Mouse (Mus musculus): ENCODE measurements around the gene Zhx3. TPM values are rescaled to one million over a fixed set of nuclear protein-coding genes. Genes with fewer than 3 reads are reported as not detected.

The Zhx3 gene
- polyA plus RNA-seq, 1 experiment from 2014 or later, result 7.6 TPM

DNA sequence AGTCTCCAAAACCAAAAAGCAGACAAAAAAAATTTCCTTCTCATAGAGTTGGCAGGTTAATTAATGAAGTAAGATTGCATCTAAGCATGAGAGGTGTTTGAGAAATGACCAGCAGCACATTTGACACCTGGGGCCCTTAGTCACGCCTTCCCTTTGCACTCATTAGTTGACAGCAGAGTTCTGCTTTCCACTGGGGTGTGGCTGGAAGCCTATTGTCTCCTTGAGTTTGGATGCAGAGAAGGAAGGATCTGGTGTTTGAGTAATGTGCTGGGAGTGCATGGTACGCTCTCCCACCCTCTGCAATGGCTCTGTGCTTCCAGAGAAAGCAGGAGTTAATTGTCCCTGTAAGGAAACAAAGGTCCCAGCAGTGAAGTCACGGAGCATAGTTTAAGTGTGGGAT lies 136.3 kb downstream of the Zhx3 start:
- 96% methylated on average over 3 of the region's 3 CpGs for WGBS
- no peak overlapping the region for H3K4me3 ChIP-seq
- H3K27ac ChIP-seq, result no peak overlapping the region
- peaks cover 85% of the 10 kb centered on the region for H3K36me3 ChIP-seq
- no peaks in the 10 kb centered on the region for H3K9me3 ChIP-seq (replicated peaks)
- DNase-seq (ENCODE audit: low spot score), result no peak
- peaks cover 55% of the 10 kb centered on the region for H3K4me1 ChIP-seq
- H3K27me3 ChIP-seq (ENCODE audit: low read depth, poor library complexity, severe bottlenecking), result no peaks in the 10 kb centered on the region

DNA sequence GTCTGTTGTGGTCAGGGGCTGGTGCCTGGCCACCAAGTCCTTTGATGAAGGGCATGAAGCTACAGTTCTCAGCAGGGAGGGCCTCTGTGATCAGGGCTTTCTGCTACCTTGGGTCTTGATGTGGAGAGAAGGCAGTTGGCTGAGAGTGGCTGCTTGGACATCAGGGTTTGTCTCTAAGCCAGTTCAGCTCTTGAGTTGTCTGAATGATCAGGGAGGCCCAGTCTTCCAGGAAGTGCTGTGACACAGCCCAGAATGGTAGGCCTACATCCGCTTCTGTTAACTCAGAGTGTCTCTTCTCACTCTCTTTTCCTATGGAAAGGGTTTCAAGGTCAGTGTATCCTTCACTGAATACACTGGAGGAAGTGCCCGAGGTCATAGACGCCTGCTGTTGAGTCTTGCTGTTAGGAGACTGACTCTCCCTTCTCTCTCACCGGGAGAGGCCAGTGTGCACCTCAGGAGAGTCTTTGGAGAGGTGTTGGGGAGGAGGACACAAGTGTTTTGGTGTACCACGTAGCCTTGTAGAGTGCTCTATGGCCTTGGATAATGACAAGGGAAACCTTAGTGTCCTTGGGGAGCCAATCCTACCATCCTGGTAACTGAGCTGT lies 137.0 kb downstream of the Zhx3 start:
- H3K27me3 ChIP-seq (ENCODE audit: low read depth, poor library complexity, severe bottlenecking), result no peaks in the 10 kb centered on the region
- peaks cover 54% of the 10 kb centered on the region for H3K4me1 ChIP-seq
- peaks cover 78% of the 10 kb centered on the region for H3K36me3 ChIP-seq
- WGBS, result 89% methylated on average over 5 of the region's 5 CpGs
- no peak overlapping the region for H3K27ac ChIP-seq
- no peak overlapping the region for H3K4me3 ChIP-seq
- DNase-seq (ENCODE audit: low spot score), result no peak
- H3K9me3 ChIP-seq (replicated peaks), result no peaks in the 10 kb centered on the region

DNA sequence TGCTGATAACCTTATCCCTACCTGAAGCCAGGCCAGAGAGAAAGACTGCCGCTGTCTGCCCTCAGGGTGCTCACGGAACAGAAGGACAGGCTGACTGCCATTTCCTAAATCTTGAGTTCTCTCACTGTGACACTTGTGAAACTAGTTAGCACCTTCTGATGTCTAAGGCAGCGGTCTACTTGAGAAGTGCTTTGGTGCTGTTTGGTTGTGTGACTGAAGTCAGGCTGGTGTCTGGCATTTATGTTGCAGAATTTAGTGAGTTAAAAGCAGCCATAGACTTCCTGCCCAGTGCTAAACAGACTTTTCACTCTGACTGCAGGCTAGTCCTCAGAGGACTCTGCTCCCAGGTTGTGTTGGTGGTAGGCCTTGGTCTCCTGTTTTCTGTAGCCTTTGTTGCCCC lies 138.5 kb downstream of the Zhx3 start:
- peaks cover 65% of the 10 kb centered on the region for H3K36me3 ChIP-seq
- H3K4me3 ChIP-seq, result peak overlapping the region; percentile 91; the same call in 1 of the 2 replicates
- no peaks in the 10 kb centered on the region for H3K27me3 ChIP-seq (ENCODE audit: low read depth, poor library complexity, severe bottlenecking)
- H3K4me1 ChIP-seq, result peaks cover 58% of the 10 kb centered on the region
- no peaks in the 10 kb centered on the region for H3K9me3 ChIP-seq (replicated peaks)
- no peak overlapping the region for H3K27ac ChIP-seq
- WGBS, result 83% methylated on average over 3 of the region's 3 CpGs
- no peak for DNase-seq (ENCODE audit: low spot score)

DNA sequence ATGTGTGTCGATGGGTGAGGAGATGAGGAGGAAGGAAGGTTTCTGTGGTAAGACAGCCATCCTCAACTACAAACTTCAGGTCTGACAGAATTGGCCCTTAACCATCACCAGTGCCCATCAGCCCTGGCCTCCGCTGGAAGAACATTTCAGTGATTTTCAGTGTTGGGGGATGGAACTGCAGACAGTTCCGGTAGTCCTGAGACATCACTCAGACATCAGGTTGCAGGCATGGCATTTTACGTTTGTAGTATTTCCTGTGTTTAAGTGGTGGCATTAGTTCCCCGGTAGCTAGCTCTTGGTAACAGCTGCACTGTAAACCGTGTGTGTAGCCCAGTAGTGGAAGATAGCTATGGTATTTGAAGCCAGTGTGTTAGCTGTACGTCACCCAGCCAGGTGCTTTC lies 139.7 kb downstream of the Zhx3 start:
- Histone ChIP-seq H3K4me1 (peaks cover 49% of the 10 kb centered on the region), H3K36me3 (peaks cover 53% of the 10 kb centered on the region), H3K27me3 (ENCODE audit: low read depth, poor library complexity, severe bottlenecking) (no peaks in the 10 kb centered on the region), H3K27ac (peak overlapping the region; percentile 54), H3K4me3 (peak overlapping the region; percentile 91), H3K9me3 (replicated peaks) (no peaks in the 10 kb centered on the region)
- DNase-seq (ENCODE audit: low spot score), result no peak
- WGBS, result 60% methylated on average over 7 of the region's 7 CpGs

DNA sequence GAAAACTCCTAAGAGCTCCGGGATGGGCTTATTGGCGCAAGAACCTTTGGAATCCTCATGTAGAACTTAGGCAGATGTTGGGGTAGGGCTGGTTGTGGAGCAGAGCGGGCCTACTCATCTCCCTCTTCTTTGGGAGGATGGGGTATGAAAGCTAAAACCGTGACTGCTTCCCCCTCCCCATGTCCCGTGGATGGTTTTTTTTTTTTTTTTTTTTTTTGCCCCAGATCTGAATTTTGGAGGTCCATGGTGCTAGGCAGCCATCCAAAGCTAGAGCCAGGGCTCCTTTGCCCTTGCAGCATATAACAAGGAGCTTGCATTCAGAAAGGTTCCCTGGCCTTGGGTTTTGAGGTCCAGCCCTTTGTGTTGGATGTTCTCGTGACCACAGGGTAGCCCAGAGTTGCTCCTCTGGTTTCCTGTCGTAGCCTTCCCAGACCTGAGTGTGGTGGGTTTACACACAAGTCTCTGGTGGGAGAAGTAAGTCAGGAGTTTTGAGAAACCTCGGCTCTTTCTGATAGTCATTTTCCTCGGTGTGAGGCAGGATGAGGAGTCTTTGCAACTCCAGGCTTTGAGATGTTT lies 140.3 kb downstream of the Zhx3 start:
- peak overlapping the region; percentile 91 for H3K4me3 ChIP-seq
- H3K27ac ChIP-seq, result peak overlapping the region; percentile 100
- peaks cover 48% of the 10 kb centered on the region for H3K4me1 ChIP-seq
- peaks cover 46% of the 10 kb centered on the region for H3K36me3 ChIP-seq
- no peaks in the 10 kb centered on the region for H3K27me3 ChIP-seq (ENCODE audit: low read depth, poor library complexity, severe bottlenecking)
- H3K9me3 ChIP-seq (replicated peaks), result no peaks in the 10 kb centered on the region
- no peak for DNase-seq (ENCODE audit: low spot score)
- 53% methylated on average over 8 of the region's 9 CpGs for WGBS

DNA sequence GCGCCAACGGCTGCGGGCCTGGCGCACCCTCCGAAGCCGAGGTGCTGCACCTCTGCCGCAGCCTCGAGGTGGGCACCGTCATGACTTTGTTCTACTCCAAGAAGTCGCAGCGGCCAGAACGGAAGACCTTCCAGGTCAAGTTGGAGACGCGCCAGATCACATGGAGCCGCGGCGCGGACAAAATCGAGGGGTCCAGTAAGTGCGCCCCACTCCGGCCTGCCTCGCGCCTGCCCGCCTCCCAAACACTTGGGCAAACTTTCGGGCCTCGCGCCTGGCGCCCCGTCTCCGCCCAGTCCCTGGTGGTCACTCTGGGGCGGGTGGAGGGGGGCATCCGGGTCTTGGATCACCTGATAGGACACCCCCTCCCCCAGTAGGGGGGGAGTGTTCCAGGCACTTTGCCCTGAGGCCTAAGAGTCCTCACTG lies 140.9 kb downstream of the Zhx3 start:
- Histone ChIP-seq H3K36me3 (peaks cover 40% of the 10 kb centered on the region), H3K4me1 (peaks cover 48% of the 10 kb centered on the region), H3K9me3 (replicated peaks) (no peaks in the 10 kb centered on the region), H3K27me3 (ENCODE audit: low read depth, poor library complexity, severe bottlenecking) (no peaks in the 10 kb centered on the region), H3K4me3 (peak overlapping the region; percentile 91), H3K27ac (peak overlapping the region; percentile 100)
- DNase-seq (ENCODE audit: low spot score), result peak; percentile 78
- under 1% methylated on average over 32 of the region's 32 CpGs for WGBS

DNA sequence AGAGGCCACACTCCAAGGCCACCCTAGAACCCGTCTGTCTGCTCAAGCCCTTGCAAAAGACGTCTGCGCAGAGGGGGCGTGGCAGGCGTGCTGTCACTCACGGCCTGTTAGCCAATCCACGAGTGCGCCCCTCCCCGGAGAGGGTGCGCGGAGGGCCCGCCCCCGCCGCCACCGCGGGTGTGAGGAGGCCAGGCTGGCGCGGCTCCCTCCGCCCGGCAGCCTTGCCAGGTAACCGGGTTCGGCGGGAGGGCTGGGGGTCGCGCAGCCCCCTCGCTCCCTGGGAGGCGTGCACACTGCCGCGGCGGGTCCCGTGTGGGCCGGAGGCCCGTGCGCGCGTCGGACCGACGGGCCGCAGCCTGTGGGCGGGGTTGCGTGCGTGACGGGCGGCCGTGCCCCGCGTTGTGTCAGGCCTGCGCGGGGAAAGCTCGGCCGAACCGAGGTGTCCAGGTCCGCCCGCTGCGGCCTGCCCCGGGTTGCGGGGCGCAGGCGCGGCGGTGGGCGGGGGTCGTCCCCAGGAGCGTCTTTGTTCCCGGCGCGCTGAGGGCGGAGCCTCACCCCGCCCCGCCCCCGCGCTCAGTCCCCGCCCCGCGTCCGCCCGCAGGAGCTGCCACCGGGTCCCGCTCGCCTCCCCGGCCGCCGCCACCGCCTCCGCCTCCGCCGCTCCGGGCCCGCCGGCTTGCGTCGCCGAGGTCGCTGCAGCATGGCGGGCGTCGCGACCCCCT lies 141.5 kb downstream of the Zhx3 start, which contains the start of gene Plcg1:
Plcg1 (plus strand) TSS at position 184 of the 722 bp plus-strand sequence.
- H3K4me1 ChIP-seq, result peaks cover 48% of the 10 kb centered on the region

DNA sequence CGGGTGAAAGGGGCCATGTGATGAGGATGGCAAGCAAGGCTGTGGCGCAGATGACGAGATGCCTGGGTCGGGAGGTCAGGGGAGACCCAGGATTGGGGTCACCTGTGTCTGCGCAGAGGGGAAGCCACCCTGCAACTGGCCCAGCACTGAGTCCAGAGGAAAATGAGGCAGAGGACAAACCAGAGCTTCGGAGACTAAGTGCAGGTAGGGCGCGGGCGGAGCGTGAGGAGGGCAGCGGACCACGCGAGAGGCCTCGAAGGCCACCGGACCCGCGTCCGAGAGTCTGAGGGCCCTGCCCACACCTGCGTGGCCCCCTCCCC lies 142.0 kb downstream of the Zhx3 start:
- DNase-seq (ENCODE audit: low spot score), result no peak
- Histone ChIP-seq H3K27me3 (ENCODE audit: low read depth, poor library complexity, severe bottlenecking) (no peaks in the 10 kb centered on the region), H3K4me3 (peak overlapping the region; percentile 91), H3K36me3 (peaks cover 35% of the 10 kb centered on the region), H3K27ac (peak overlapping the region; percentile 100), H3K4me1 (peaks cover 48% of the 10 kb centered on the region), H3K9me3 (replicated peaks) (no peaks in the 10 kb centered on the region)
- 7% methylated on average over 19 of the region's 19 CpGs for WGBS

More for the DNA sequence above, 141.5 kb downstream of the Zhx3 start, which contains the start of gene Plcg1:
- H3K36me3 ChIP-seq, result peaks cover 37% of the 10 kb centered on the region
- under 1% methylated on average over 91 of the region's 99 CpGs for WGBS
- no peaks in the 10 kb centered on the region for H3K27me3 ChIP-seq (ENCODE audit: low read depth, poor library complexity, severe bottlenecking)
- no peaks in the 10 kb centered on the region for H3K9me3 ChIP-seq (replicated peaks)
- H3K27ac ChIP-seq, result peak within 1 kb of the TSS; percentile 100
- DNase-seq (ENCODE audit: low spot score), result peak; percentile 98
- H3K4me3 ChIP-seq, result peak within 1 kb of the TSS; percentile 91

DNA sequence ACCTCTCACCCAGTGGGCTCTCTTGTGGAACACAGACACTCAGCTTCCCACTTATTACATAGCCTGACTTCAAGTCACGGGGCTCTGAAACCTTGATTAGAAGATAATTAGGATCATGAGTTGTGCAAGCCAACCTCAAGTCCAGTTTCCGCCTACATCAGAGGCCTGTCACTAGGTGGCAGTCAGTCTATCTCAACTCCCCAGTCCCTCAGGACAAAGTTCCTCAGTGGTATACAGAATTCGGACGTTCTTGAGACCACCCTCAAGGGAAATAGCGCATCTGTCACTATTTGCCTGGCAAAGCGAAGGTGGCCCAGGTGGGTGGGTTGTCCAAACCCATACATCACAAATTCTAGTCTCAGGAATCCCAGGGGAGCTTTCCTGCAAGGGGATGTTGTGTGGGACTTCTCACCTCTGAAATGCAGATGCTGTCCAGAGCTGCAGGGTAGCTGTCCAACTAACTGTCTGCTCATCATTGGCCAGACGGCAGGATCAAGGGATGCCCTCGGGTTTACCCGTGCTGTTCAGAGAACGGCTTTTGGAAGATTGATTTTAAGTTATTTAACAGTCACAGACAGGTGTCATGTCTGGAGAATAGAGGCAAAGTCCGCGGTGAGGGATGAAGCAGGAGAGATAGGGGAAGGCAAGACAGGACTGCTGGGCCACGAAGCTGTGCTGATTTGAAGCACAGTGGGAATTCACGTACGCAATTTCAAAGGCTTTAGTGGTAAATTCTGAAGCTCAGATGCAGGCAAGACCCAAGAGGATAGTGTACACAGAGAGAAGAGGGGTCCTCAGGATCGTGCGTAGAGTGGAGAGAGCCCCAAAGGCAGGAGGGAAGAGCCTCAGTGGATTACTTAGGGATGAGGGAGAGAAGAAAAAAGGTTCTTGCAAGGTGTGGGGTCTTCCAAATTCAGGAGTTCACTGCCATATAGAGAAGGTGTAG lies 142.7 kb downstream of the Zhx3 start:
- Histone ChIP-seq H3K27me3 (ENCODE audit: low read depth, poor library complexity, severe bottlenecking) (no peaks in the 10 kb centered on the region), H3K4me3 (peak overlapping the region; percentile 91), H3K4me1 (peaks cover 45% of the 10 kb centered on the region), H3K9me3 (replicated peaks) (no peaks in the 10 kb centered on the region), H3K36me3 (peaks cover 35% of the 10 kb centered on the region), H3K27ac (peak overlapping the region; percentile 100; the same call in 1 of the 2 replicates)
- WGBS, result 30% methylated on average over 17 of the region's 17 CpGs
- no peak for DNase-seq (ENCODE audit: low spot score)

DNA sequence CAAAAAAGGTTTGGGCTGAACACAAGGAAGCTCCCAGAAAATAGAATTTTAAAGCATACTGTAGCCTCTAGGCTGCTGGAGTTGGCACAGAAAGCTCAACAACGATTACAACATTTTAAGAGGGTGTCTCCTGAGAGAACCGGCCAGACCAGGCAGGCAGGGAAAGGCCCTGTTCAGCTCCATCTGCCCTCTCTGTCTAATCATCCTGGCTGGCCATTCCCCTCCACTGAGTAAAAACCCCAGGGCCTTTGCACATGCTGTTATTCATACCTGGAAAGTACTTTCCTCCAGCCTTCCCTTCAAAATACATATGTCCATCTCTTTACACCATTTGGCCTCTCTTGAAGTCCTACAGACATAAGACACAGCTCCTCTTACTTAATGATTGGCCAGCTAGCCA lies 143.4 kb downstream of the Zhx3 start:
- H3K27ac ChIP-seq, result no peak overlapping the region
- no peaks in the 10 kb centered on the region for H3K9me3 ChIP-seq (replicated peaks)
- peaks cover 40% of the 10 kb centered on the region for H3K4me1 ChIP-seq
- H3K4me3 ChIP-seq, result no peak overlapping the region
- 82% methylated on average over 2 of the region's 2 CpGs for WGBS
- no peak for DNase-seq (ENCODE audit: low spot score)
- peaks cover 35% of the 10 kb centered on the region for H3K36me3 ChIP-seq
- no peaks in the 10 kb centered on the region for H3K27me3 ChIP-seq (ENCODE audit: low read depth, poor library complexity, severe bottlenecking)

DNA sequence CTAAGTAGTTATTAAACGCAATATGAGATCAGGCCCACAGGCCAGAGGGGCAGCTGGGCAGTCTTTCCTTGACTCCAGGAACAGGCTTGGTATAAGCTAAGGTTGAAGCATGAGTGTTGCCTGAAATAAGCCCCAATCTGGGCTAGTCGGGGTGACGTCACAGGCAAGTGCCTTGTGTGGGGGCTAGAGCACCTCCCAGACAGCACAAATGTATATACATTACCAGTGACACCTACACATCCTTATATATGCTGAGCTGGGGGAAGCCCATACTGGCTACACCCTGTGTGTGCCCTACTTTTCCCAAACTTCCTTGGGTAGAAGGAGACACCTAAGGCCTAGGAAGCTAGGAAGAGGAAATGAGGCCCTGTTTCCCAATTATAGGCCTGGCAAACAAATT lies 143.8 kb downstream of the Zhx3 start:
- 89% methylated on average over 3 of the region's 3 CpGs for WGBS
- H3K4me1 ChIP-seq, result peaks cover 36% of the 10 kb centered on the region
- H3K9me3 ChIP-seq (replicated peaks), result no peaks in the 10 kb centered on the region
- H3K27ac ChIP-seq, result no peak overlapping the region
- H3K36me3 ChIP-seq, result peaks cover 35% of the 10 kb centered on the region
- no peak overlapping the region for H3K4me3 ChIP-seq
- DNase-seq (ENCODE audit: low spot score), result no peak
- no peaks in the 10 kb centered on the region for H3K27me3 ChIP-seq (ENCODE audit: low read depth, poor library complexity, severe bottlenecking)
